Mouse (Mus musculus): ENCODE measurements around the gene Gbe1. TPM values are rescaled to one million over a fixed set of nuclear protein-coding genes. Genes with fewer than 3 reads are reported as not detected.
A peak's percentile ranks its signal among the peaks of the same experiment; 100 is the strongest.

Gene Gbe1
- total and polyA plus RNA-seq, 3 experiments = 24.5 to 66.5 (median 35.1) TPM

DNA sequence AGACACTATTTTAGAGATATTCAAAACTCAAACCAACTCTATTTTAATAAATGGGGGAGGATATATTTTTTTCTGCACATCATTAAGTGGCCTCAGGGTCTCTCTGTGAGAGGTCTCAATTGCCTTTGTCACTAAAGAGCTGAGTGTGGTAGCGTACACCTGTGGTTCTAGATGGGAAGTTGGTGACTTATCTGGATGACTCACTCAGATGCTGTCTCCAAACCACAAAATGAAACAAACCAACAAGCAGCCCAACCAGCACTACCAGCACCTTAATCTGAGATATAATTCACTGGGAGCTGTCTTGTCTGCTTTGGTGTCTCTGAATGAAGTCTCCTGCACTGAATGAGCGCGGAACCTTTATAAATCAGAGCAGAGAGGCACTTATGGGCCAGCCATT, 51.5 kb downstream of the Gbe1 start:
- ATAC-seq (ENCODE audit: extremely low read depth, insufficient number of reproducible peaks, low FRiP score, poor library complexity, severe bottlenecking) (peak; percentile 45), DNase-seq (ENCODE audit: low spot score) (peak; percentile 1)
- Histone ChIP-seq H3K4me1 (ENCODE audit: insufficient read depth, low read depth, low read length) (peaks cover 3% of the 10 kb centered on the region), H3K27me3 (ENCODE audit: insufficient read depth, low read length) (no peaks in the 10 kb centered on the region), H3K36me3 (replicated peaks) (peaks cover 11% of the 10 kb centered on the region), H3K4me3 (ENCODE audit: low read depth, low read length) (no peak overlapping the region), H3K9me3 (replicated peaks) (no peaks in the 10 kb centered on the region)
- TF ChIP-seq TAL1 (conservative IDR thresholded peaks at IDR 0.05; ENCODE audit: low read depth, low read length) = no peak
- no peak for TF ChIP-seq GATA1 (IDR thresholded peaks at IDR 0.05; ENCODE audit: borderline replicate concordance, low read length)
- no peak for TF ChIP-seq GATA2 (IDR thresholded peaks at IDR 0.05; ENCODE audit: borderline replicate concordance, low read depth, low read length)
- no peak for TF ChIP-seq CTCF (IDR thresholded peaks at IDR 0.05; ENCODE audit: low read depth, low read length)
- TF ChIP-seq POLR2AphosphoS5 (IDR thresholded peaks at IDR 0.05; ENCODE audit: insufficient replicate concordance, low read depth, low read length) = no peak

DNA sequence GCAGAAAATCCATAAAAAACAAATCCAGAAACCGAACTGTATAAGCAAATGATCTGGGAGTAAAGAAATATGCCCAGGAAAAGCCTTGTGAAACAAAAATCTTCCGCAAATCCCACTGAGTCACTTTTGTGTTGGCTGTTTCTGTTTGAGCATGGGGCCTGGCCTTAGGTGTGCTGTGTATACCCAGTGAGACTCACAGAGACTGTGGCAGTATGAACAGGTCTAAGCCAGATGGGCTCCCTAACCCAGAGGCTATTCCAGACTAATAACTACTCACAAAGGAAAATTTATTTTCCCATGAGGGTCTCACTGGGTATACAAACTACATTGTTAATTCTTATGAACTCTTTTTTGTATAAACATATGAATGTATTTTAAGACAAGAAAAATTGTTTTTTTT, 67.3 kb downstream of the Gbe1 start:
- DNase-seq (ENCODE audit: low spot score) (no peak), ATAC-seq (ENCODE audit: extremely low read depth, insufficient number of reproducible peaks, low FRiP score, poor library complexity, severe bottlenecking) (no peak)
- Histone ChIP-seq H3K36me3 (replicated peaks) (no peaks in the 10 kb centered on the region), H3K27me3 (ENCODE audit: insufficient read depth, low read length) (no peaks in the 10 kb centered on the region), H3K4me3 (ENCODE audit: low read depth, low read length) (no peak overlapping the region), H3K4me1 (ENCODE audit: insufficient read depth, low read depth, low read length) (no peaks in the 10 kb centered on the region), H3K9me3 (replicated peaks) (no peaks in the 10 kb centered on the region)
- TF ChIP-seq GATA1 (IDR thresholded peaks at IDR 0.05; ENCODE audit: borderline replicate concordance, low read length) (no peak), TAL1 (conservative IDR thresholded peaks at IDR 0.05; ENCODE audit: low read depth, low read length) (no peak), CTCF (IDR thresholded peaks at IDR 0.05; ENCODE audit: low read depth, low read length) (no peak), GATA2 (IDR thresholded peaks at IDR 0.05; ENCODE audit: borderline replicate concordance, low read depth, low read length) (no peak), POLR2AphosphoS5 (IDR thresholded peaks at IDR 0.05; ENCODE audit: insufficient replicate concordance, low read depth, low read length) (no peak)

DNA sequence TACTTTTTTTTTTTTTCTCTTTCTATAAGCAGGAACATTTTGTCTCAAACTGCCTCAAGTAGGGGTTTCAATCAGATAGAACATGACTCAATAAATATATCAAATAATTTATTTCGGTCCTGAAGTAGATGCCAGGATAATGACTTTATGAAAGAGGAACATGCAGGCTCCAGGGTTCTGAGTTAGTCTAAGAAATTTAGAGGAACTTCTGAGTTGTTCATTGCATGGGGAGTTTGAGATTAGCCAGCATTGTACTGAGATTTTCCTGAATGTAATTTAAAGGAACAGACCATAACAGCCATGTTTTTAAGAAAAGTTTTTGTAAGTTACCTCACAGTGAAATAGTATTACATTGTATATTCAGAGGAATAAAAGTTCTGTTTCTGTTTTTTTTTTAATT, 71.7 kb downstream of the Gbe1 start:
- no peak for DNase-seq (ENCODE audit: low spot score)
- peaks cover 8% of the 10 kb centered on the region for H3K36me3 ChIP-seq (replicated peaks)

DNA sequence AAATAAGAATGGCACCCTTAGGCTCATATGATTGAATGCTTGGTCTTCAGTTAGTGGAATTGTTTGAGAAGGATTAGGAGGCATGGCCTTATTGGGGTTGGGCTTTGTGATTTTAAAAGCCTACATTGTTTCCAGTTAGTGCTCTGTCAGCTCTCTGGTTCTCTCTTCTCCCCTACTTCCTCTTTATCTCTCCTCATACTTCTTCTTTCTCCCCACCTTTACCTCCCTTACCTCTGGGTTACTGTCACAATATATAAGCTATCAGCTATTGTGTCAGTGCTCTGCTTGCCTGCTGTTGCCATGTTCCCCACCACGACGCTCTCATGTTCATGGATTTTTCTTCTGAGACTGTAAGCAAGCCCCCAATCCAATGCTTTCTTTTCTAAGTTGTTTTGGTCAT, 73.6 kb downstream of the Gbe1 start:
- Histone ChIP-seq H3K27me3 (ENCODE audit: insufficient read depth, low read length) (no peaks in the 10 kb centered on the region), H3K4me3 (ENCODE audit: low read depth, low read length) (no peak overlapping the region), H3K36me3 (replicated peaks) (peaks cover 9% of the 10 kb centered on the region), H3K4me1 (ENCODE audit: insufficient read depth, low read depth, low read length) (no peaks in the 10 kb centered on the region), H3K9me3 (replicated peaks) (no peaks in the 10 kb centered on the region)
- no peak for TF ChIP-seq CTCF (IDR thresholded peaks at IDR 0.05; ENCODE audit: low read depth, low read length)
- TF ChIP-seq POLR2AphosphoS5 (IDR thresholded peaks at IDR 0.05; ENCODE audit: insufficient replicate concordance, low read depth, low read length) = no peak
- no peak for TF ChIP-seq GATA1 (IDR thresholded peaks at IDR 0.05; ENCODE audit: borderline replicate concordance, low read length)
- no peak for TF ChIP-seq TAL1 (conservative IDR thresholded peaks at IDR 0.05; ENCODE audit: low read depth, low read length)
- no peak for TF ChIP-seq GATA2 (IDR thresholded peaks at IDR 0.05; ENCODE audit: borderline replicate concordance, low read depth, low read length)
- ATAC-seq (ENCODE audit: extremely low read depth, insufficient number of reproducible peaks, low FRiP score, poor library complexity, severe bottlenecking) = peak; percentile 49
- no peak for DNase-seq (ENCODE audit: low spot score)

More for the DNA sequence above, 71.7 kb downstream of the Gbe1 start:
- H3K9me3 ChIP-seq (replicated peaks) = no peaks in the 10 kb centered on the region
- TF ChIP-seq CTCF (IDR thresholded peaks at IDR 0.05; ENCODE audit: low read depth, low read length) (no peak), GATA2 (IDR thresholded peaks at IDR 0.05; ENCODE audit: borderline replicate concordance, low read depth, low read length) (no peak), POLR2AphosphoS5 (IDR thresholded peaks at IDR 0.05; ENCODE audit: insufficient replicate concordance, low read depth, low read length) (no peak), TAL1 (conservative IDR thresholded peaks at IDR 0.05; ENCODE audit: low read depth, low read length) (no peak), GATA1 (IDR thresholded peaks at IDR 0.05; ENCODE audit: borderline replicate concordance, low read length) (no peak)
- no peak for ATAC-seq (ENCODE audit: extremely low read depth, insufficient number of reproducible peaks, low FRiP score, poor library complexity, severe bottlenecking)
- no peaks in the 10 kb centered on the region for H3K27me3 ChIP-seq (ENCODE audit: insufficient read depth, low read length)
- no peak overlapping the region for H3K4me3 ChIP-seq (ENCODE audit: low read depth, low read length)
- H3K4me1 ChIP-seq (ENCODE audit: insufficient read depth, low read depth, low read length) = no peaks in the 10 kb centered on the region

DNA sequence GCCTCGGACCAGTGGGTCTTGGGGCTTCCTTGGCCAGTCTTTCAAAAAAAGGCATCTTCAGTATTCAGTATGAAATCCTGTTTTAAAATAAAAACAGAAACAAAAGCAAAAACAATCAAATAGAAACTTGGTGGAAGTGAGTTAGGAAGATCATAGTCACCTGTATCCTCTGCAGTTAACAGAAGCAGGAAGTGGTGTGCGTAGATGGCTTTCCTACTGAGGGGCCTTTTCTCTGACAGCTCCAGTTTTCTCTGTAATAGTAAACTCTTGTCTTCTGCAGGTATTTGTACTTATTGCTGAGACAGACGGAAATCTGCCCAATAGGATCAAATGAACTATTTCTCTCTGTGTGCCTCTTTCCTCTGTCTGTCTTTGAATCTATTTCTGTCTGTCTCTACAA, 81.5 kb downstream of the Gbe1 start:
- H3K27me3 ChIP-seq (ENCODE audit: insufficient read depth, low read length) = no peaks in the 10 kb centered on the region
- H3K9me3 ChIP-seq (replicated peaks) = no peaks in the 10 kb centered on the region
- no peak for ATAC-seq (ENCODE audit: extremely low read depth, insufficient number of reproducible peaks, low FRiP score, poor library complexity, severe bottlenecking)
- no peak for DNase-seq (ENCODE audit: low spot score)
- peaks cover 3% of the 10 kb centered on the region for H3K36me3 ChIP-seq (replicated peaks)
- no peak overlapping the region for H3K4me3 ChIP-seq (ENCODE audit: low read depth, low read length)
- no peak for TF ChIP-seq CTCF (IDR thresholded peaks at IDR 0.05; ENCODE audit: low read depth, low read length)
- no peaks in the 10 kb centered on the region for H3K4me1 ChIP-seq (ENCODE audit: insufficient read depth, low read depth, low read length)

DNA sequence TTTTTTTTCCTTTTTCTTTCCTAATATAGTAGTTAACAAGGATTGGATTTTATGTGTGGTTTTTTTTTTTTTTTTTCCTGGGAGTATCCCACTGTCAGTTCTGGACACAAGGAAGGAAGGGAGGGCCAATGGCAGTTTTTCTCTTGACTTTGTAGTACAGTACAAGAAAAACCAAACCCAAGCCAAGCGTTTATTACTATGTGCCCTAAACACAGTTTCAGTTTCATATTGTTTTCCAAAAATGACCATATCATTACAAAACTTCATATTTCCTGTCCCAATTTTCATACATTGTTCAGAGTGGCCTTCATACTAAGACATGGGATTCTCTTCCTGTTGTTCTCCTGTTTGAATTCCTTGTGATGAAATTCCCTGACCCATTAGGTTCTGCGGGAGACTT, 94.0 kb downstream of the Gbe1 start:
- Histone ChIP-seq H3K27me3 (ENCODE audit: insufficient read depth, low read length) (no peaks in the 10 kb centered on the region), H3K36me3 (replicated peaks) (no peaks in the 10 kb centered on the region), H3K4me1 (ENCODE audit: insufficient read depth, low read depth, low read length) (no peaks in the 10 kb centered on the region), H3K9me3 (replicated peaks) (no peaks in the 10 kb centered on the region), H3K4me3 (ENCODE audit: low read depth, low read length) (no peak overlapping the region)
- no peak for TF ChIP-seq GATA2 (IDR thresholded peaks at IDR 0.05; ENCODE audit: borderline replicate concordance, low read depth, low read length)
- TF ChIP-seq TAL1 (conservative IDR thresholded peaks at IDR 0.05; ENCODE audit: low read depth, low read length) = no peak
- TF ChIP-seq CTCF (IDR thresholded peaks at IDR 0.05; ENCODE audit: low read depth, low read length) = no peak
- no peak for TF ChIP-seq POLR2AphosphoS5 (IDR thresholded peaks at IDR 0.05; ENCODE audit: insufficient replicate concordance, low read depth, low read length)
- TF ChIP-seq GATA1 (IDR thresholded peaks at IDR 0.05; ENCODE audit: borderline replicate concordance, low read length) = no peak
- DNase-seq (ENCODE audit: low spot score) (no peak), ATAC-seq (ENCODE audit: extremely low read depth, insufficient number of reproducible peaks, low FRiP score, poor library complexity, severe bottlenecking) (no peak)

DNA sequence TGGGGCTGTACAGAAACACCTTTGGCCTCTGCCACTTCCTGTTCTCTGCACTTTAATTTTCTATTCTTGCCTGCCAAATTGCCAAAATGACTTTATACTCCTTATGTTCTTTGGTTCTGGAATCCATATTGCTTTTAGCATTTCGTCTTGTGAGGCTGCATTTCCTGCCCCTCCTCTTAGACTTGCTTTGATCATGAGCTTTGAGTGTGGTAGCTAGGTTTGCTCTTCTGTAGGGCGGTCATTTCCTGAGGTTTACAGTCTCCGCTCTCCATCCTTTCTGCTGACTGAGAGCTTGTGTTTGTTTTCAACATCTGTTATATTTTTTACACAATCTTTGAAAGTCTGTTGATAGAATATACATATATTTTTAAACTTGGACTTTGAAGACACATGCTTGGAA, 107.3 kb downstream of the Gbe1 start:
- no peaks in the 10 kb centered on the region for H3K27me3 ChIP-seq (ENCODE audit: insufficient read depth, low read length)
- DNase-seq (ENCODE audit: low spot score) (no peak), ATAC-seq (ENCODE audit: extremely low read depth, insufficient number of reproducible peaks, low FRiP score, poor library complexity, severe bottlenecking) (no peak)
- no peaks in the 10 kb centered on the region for H3K36me3 ChIP-seq (replicated peaks)
- H3K4me3 ChIP-seq (ENCODE audit: low read depth, low read length) = no peak overlapping the region
- no peaks in the 10 kb centered on the region for H3K4me1 ChIP-seq (ENCODE audit: insufficient read depth, low read depth, low read length)
- no peaks in the 10 kb centered on the region for H3K9me3 ChIP-seq (replicated peaks)
- TF ChIP-seq POLR2AphosphoS5 (IDR thresholded peaks at IDR 0.05; ENCODE audit: insufficient replicate concordance, low read depth, low read length) (no peak), GATA2 (IDR thresholded peaks at IDR 0.05; ENCODE audit: borderline replicate concordance, low read depth, low read length) (no peak), GATA1 (IDR thresholded peaks at IDR 0.05; ENCODE audit: borderline replicate concordance, low read length) (no peak), TAL1 (conservative IDR thresholded peaks at IDR 0.05; ENCODE audit: low read depth, low read length) (no peak)

Measured in G1E (cell line).